Mouse (Mus musculus): ENCODE results near the gene Apela. TPM values are rescaled to one million over a fixed set of nuclear protein-coding genes. Genes with fewer than 3 reads are reported as not detected.

The Apela gene
- polyA plus RNA-seq, 1 experiment from 2014 or later: 7.1 TPM

GRCm38 (mm10) chr8:65064071-65064470 is 26.9 kb upstream of the Apela start:
- H3K36me3 ChIP-seq (ENCODE audit: control insufficient read depth, insufficient read depth, low read length): no peaks in the 10 kb centered on the region
- no peaks in the 10 kb centered on the region for H3K9me3 ChIP-seq (ENCODE audit: control insufficient read depth, low read length)
- H3K27me3 ChIP-seq (replicated peaks; ENCODE audit: control insufficient read depth, insufficient read depth, low read length): no peaks in the 10 kb centered on the region
- 55% methylated on average over 2 of the region's 2 CpGs for WGBS
- DNase-seq (ENCODE audit: low spot score): no peak
- no peak overlapping the region for H3K9ac ChIP-seq (ENCODE audit: low read length)
- no peak overlapping the region for H3K27ac ChIP-seq (ENCODE audit: low read depth)
- no peak for ATAC-seq (replicated peaks; ENCODE audit: low FRiP score, low TSS enrichment, low read depth)
- no peak overlapping the region for H3K4me2 ChIP-seq (ENCODE audit: low read length)
- no peaks in the 10 kb centered on the region for H3K4me1 ChIP-seq (replicated peaks; ENCODE audit: control insufficient read depth, insufficient read depth, low read length)
- H3K4me3 ChIP-seq (ENCODE audit: low read depth, low read length): no peak overlapping the region

- H3K27ac ChIP-seq (ENCODE audit: low read depth): no peak overlapping the region
- no peak overlapping the region for H3K4me3 ChIP-seq (ENCODE audit: low read depth, low read length)
- no peak for DNase-seq (ENCODE audit: low spot score)
- no peaks in the 10 kb centered on the region for H3K27me3 ChIP-seq (replicated peaks; ENCODE audit: control insufficient read depth, insufficient read depth, low read length)
- ATAC-seq (replicated peaks; ENCODE audit: low FRiP score, low TSS enrichment, low read depth): no peak
- no peaks in the 10 kb centered on the region for H3K4me1 ChIP-seq (replicated peaks; ENCODE audit: control insufficient read depth, insufficient read depth, low read length)
- H3K36me3 ChIP-seq (ENCODE audit: control insufficient read depth, insufficient read depth, low read length): no peaks in the 10 kb centered on the region
- no peak overlapping the region for H3K9ac ChIP-seq (ENCODE audit: low read length)
- H3K4me2 ChIP-seq (ENCODE audit: low read length): no peak overlapping the region
- no peaks in the 10 kb centered on the region for H3K9me3 ChIP-seq (ENCODE audit: control insufficient read depth, low read length)
- WGBS: 78% methylated on average over 4 of the region's 4 CpGs
These were observed 25.1 kb upstream of the Apela start for GRCm38 (mm10) chr8:65062195-65062594.

- Histone ChIP-seq H3K27ac (ENCODE audit: low read depth) (no peak overlapping the region), H3K4me1 (replicated peaks; ENCODE audit: control insufficient read depth, insufficient read depth, low read length) (no peaks in the 10 kb centered on the region), H3K36me3 (ENCODE audit: control insufficient read depth, insufficient read depth, low read length) (no peaks in the 10 kb centered on the region), H3K27me3 (replicated peaks; ENCODE audit: control insufficient read depth, insufficient read depth, low read length) (no peaks in the 10 kb centered on the region), H3K9me3 (ENCODE audit: control insufficient read depth, low read length) (no peaks in the 10 kb centered on the region), H3K9ac (ENCODE audit: low read length) (no peak overlapping the region), H3K4me2 (ENCODE audit: low read length) (no peak overlapping the region), H3K4me3 (ENCODE audit: low read depth, low read length) (no peak overlapping the region)
- 94% methylated on average over 4 of the region's 4 CpGs for WGBS
- DNase-seq (ENCODE audit: low spot score) (no peak), ATAC-seq (replicated peaks; ENCODE audit: low FRiP score, low TSS enrichment, low read depth) (no peak)
These were observed 19.6 kb upstream of the Apela start for GRCm38 (mm10) chr8:65056722-65057121.

GRCm38 (mm10) chr8:65053968-65054367 is 16.8 kb upstream of the Apela start:
- ATAC-seq (replicated peaks; ENCODE audit: low FRiP score, low TSS enrichment, low read depth): no peak
- no peak for DNase-seq (ENCODE audit: low spot score)

GRCm38 (mm10) chr8:65053554-65053953 is 16.4 kb upstream of the Apela start:
- H3K9ac ChIP-seq (ENCODE audit: low read length): no peak overlapping the region
- no peak for ATAC-seq (replicated peaks; ENCODE audit: low FRiP score, low TSS enrichment, low read depth)
- no peaks in the 10 kb centered on the region for H3K4me1 ChIP-seq (replicated peaks; ENCODE audit: control insufficient read depth, insufficient read depth, low read length)
- H3K9me3 ChIP-seq (ENCODE audit: control insufficient read depth, low read length): no peaks in the 10 kb centered on the region
- DNase-seq (ENCODE audit: low spot score): no peak
- no peak overlapping the region for H3K27ac ChIP-seq (ENCODE audit: low read depth)
- no peaks in the 10 kb centered on the region for H3K36me3 ChIP-seq (ENCODE audit: control insufficient read depth, insufficient read depth, low read length)
- H3K4me3 ChIP-seq (ENCODE audit: low read depth, low read length): no peak overlapping the region
- H3K27me3 ChIP-seq (replicated peaks; ENCODE audit: control insufficient read depth, insufficient read depth, low read length): no peaks in the 10 kb centered on the region
- no peak overlapping the region for H3K4me2 ChIP-seq (ENCODE audit: low read length)
- WGBS: 68% methylated on average over 3 of the region's 3 CpGs

More at GRCm38 (mm10) chr8:65053968-65054367, 16.8 kb upstream of the Apela start:
- no peaks in the 10 kb centered on the region for H3K36me3 ChIP-seq (ENCODE audit: control insufficient read depth, insufficient read depth, low read length)
- H3K27ac ChIP-seq (ENCODE audit: low read depth): no peak overlapping the region
- no peak overlapping the region for H3K9ac ChIP-seq (ENCODE audit: low read length)
- WGBS: 36% methylated on average over 5 of the region's 5 CpGs
- no peak overlapping the region for H3K4me3 ChIP-seq (ENCODE audit: low read depth, low read length)
- no peaks in the 10 kb centered on the region for H3K4me1 ChIP-seq (replicated peaks; ENCODE audit: control insufficient read depth, insufficient read depth, low read length)
- H3K27me3 ChIP-seq (replicated peaks; ENCODE audit: control insufficient read depth, insufficient read depth, low read length): no peaks in the 10 kb centered on the region
- H3K4me2 ChIP-seq (ENCODE audit: low read length): no peak overlapping the region
- no peaks in the 10 kb centered on the region for H3K9me3 ChIP-seq (ENCODE audit: control insufficient read depth, low read length)

GRCm38 (mm10) chr8:65047801-65048200 is 10.7 kb upstream of the Apela start:
- ATAC-seq (replicated peaks; ENCODE audit: low FRiP score, low TSS enrichment, low read depth) (no peak), DNase-seq (ENCODE audit: low spot score) (no peak)
- WGBS: 83% methylated on average over 4 of the region's 4 CpGs

GRCm38 (mm10) chr8:65047193-65047592 is 10.1 kb upstream of the Apela start:
- H3K36me3 ChIP-seq (ENCODE audit: control insufficient read depth, insufficient read depth, low read length): no peaks in the 10 kb centered on the region
- 93% methylated on average over 4 of the region's 4 CpGs for WGBS
- H3K4me1 ChIP-seq (replicated peaks; ENCODE audit: control insufficient read depth, insufficient read depth, low read length): no peaks in the 10 kb centered on the region
- H3K9me3 ChIP-seq (ENCODE audit: control insufficient read depth, low read length): no peaks in the 10 kb centered on the region
- no peak for ATAC-seq (replicated peaks; ENCODE audit: low FRiP score, low TSS enrichment, low read depth)
- no peak overlapping the region for H3K9ac ChIP-seq (ENCODE audit: low read length)
- no peak for DNase-seq (ENCODE audit: low spot score)
- H3K27me3 ChIP-seq (replicated peaks; ENCODE audit: control insufficient read depth, insufficient read depth, low read length): no peaks in the 10 kb centered on the region
- H3K4me2 ChIP-seq (ENCODE audit: low read length): no peak overlapping the region
- H3K27ac ChIP-seq (ENCODE audit: low read depth): no peak overlapping the region
- no peak overlapping the region for H3K4me3 ChIP-seq (ENCODE audit: low read depth, low read length)

More at GRCm38 (mm10) chr8:65047801-65048200, 10.7 kb upstream of the Apela start:
- H3K4me3 ChIP-seq (ENCODE audit: low read depth, low read length): no peak overlapping the region
- no peaks in the 10 kb centered on the region for H3K9me3 ChIP-seq (ENCODE audit: control insufficient read depth, low read length)
- no peak overlapping the region for H3K4me2 ChIP-seq (ENCODE audit: low read length)
- H3K9ac ChIP-seq (ENCODE audit: low read length): no peak overlapping the region
- H3K27me3 ChIP-seq (replicated peaks; ENCODE audit: control insufficient read depth, insufficient read depth, low read length): no peaks in the 10 kb centered on the region
- no peaks in the 10 kb centered on the region for H3K4me1 ChIP-seq (replicated peaks; ENCODE audit: control insufficient read depth, insufficient read depth, low read length)
- H3K27ac ChIP-seq (ENCODE audit: low read depth): no peak overlapping the region
- no peaks in the 10 kb centered on the region for H3K36me3 ChIP-seq (ENCODE audit: control insufficient read depth, insufficient read depth, low read length)

- no peaks in the 10 kb centered on the region for H3K9me3 ChIP-seq (ENCODE audit: control insufficient read depth, low read length)
- DNase-seq (ENCODE audit: low spot score): no peak
- H3K4me2 ChIP-seq (ENCODE audit: low read length): 0 out of 2 replicates have a peak overlapping the region, but pooled peaks have one; percentile 13
- ATAC-seq (replicated peaks; ENCODE audit: low FRiP score, low TSS enrichment, low read depth): peak; percentile 58; the same call in 1 of the 2 replicates
- H3K27me3 ChIP-seq (replicated peaks; ENCODE audit: control insufficient read depth, insufficient read depth, low read length): no peaks in the 10 kb centered on the region
- WGBS: 35% methylated on average over 5 of the region's 5 CpGs
- no peak overlapping the region for H3K27ac ChIP-seq (ENCODE audit: low read depth)
- H3K4me3 ChIP-seq (ENCODE audit: low read depth, low read length): no peak overlapping the region
- no peaks in the 10 kb centered on the region for H3K4me1 ChIP-seq (replicated peaks; ENCODE audit: control insufficient read depth, insufficient read depth, low read length)
- H3K36me3 ChIP-seq (ENCODE audit: control insufficient read depth, insufficient read depth, low read length): no peaks in the 10 kb centered on the region
- H3K9ac ChIP-seq (ENCODE audit: low read length): no peak overlapping the region
These were observed 9.4 kb upstream of the Apela start for GRCm38 (mm10) chr8:65046565-65046964.

GRCm38 (mm10) chr8:65034136-65034535 is 3.0 kb downstream of the Apela start:
- H3K27me3 ChIP-seq (replicated peaks; ENCODE audit: control insufficient read depth, insufficient read depth, low read length): no peaks in the 10 kb centered on the region
- WGBS: 19% methylated on average over 2 of the region's 2 CpGs
- H3K9me3 ChIP-seq (ENCODE audit: control insufficient read depth, low read length): no peaks in the 10 kb centered on the region
- H3K4me2 ChIP-seq (ENCODE audit: low read length): no peak overlapping the region
- no peaks in the 10 kb centered on the region for H3K36me3 ChIP-seq (ENCODE audit: control insufficient read depth, insufficient read depth, low read length)
- ATAC-seq (replicated peaks; ENCODE audit: low FRiP score, low TSS enrichment, low read depth): no peak
- no peak overlapping the region for H3K27ac ChIP-seq (ENCODE audit: low read depth)
- no peak overlapping the region for H3K9ac ChIP-seq (ENCODE audit: low read length)
- DNase-seq (ENCODE audit: low spot score): no peak
- H3K4me3 ChIP-seq (ENCODE audit: low read depth, low read length): no peak overlapping the region
- H3K4me1 ChIP-seq (replicated peaks; ENCODE audit: control insufficient read depth, insufficient read depth, low read length): peaks cover 11% of the 10 kb centered on the region; the same call in 1 of the 2 replicates
